In the genomic region with DNA sequence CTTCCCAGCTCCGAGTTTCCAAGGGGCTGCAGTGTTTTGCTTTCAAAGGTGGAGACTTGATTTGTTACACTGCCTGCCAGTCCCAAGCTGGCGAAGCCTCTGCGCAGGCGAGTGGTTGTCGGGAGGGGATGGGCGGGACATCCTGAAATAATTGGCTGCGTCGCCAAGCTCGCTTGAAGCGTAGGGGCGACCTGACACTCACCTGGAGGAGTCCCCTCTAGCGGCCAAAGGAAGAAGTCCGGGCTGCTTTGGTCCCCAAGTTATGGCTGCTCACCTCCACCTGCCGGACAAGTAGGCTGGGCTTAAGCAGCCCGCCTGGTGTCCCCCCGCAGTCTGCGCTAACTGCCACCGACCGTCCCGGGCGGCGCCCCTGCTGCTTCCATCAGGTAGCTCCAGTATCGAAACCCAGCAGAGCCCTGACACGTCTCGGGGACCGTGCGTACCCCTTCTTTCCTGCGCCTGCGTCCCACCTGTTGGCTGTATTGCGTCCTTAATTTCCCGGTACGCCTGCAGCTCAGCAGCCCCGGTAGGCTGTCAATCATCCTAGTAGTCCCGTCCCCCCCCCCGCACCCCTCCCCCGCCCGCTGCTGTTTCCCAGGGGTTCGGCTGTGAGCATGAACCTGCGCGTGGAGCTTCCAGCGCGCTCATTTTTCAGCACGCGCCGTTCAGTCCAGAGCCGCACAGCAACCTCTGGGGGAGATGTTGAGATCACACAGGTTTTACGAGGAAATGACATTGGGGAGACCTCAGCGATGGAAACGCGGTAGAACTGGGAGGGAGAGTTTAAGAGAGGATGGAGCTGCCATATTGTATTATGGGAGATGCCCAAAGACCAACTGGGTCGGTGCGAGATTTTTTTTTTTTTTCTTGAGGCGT, we compare ENCODE assay signal across 8 mouse cellular contexts. TPM values are rescaled to one million over a fixed set of nuclear protein-coding genes. Genes with fewer than 3 reads are reported as not detected.
DNase-seq lines count a peak whose midpoint lies in the region; ATAC-seq and TF ChIP-seq lines count a peak whose summit lies in the region.

A gene (plus strand): TSS at position 270 of the 876 bp plus-strand sequence.
A gene (minus strand): TSS at position 518 of the 876 bp plus-strand sequence.

- H3K9ac ChIP-seq in MEL (ENCODE audit: control insufficient read depth, low read depth, low read length, poor library complexity, severe bottlenecking), result peak within 1 kb of the TSS; percentile 66
- H3K9ac ChIP-seq in forebrain, postnatal 0 days, result peak within 1 kb of the TSS; percentile 47
- H3K9ac ChIP-seq in lung, embryonic 15.5 days, result peak within 1 kb of the TSS; percentile 52

- H3K36me3 ChIP-seq in MEL (ENCODE audit: control insufficient read depth in 1 of 2, insufficient read depth in 2 of 2, low read length in 2 of 2), result peaks cover 0 to 11% of the 10 kb centered on the region in 2 experiments; a peak in 2 of 4 replicates
- 0 out of 2 replicates have a peak, but pooled peaks cover 10% of the 10 kb centered on the region for H3K36me3 ChIP-seq in forebrain, postnatal 0 days (ENCODE audit: insufficient read depth)
- no peaks in the 10 kb centered on the region for H3K36me3 ChIP-seq in lung, embryonic 15.5 days

- peak; percentile 97 for DNase-seq in MEL (ENCODE audit: low read depth, low spot score)
- peak; percentile 96 to 98 for DNase-seq in cerebellum, adult 2 months
- DNase-seq in forebrain, postnatal 0 days, result peak; percentile 95
- DNase-seq in heart, postnatal 4 days, result peak; percentile 90
- DNase-seq in layer of hippocampus, adult 8-10 months (ENCODE audit: low spot score in 2 of 2), result peak; percentile 86 to 87
- DNase-seq in ovary, postnatal 10 days (ENCODE audit: low spot score), result peak; percentile 51
- peak; percentile 83 to 84 for DNase-seq in thymus, postnatal 10 days (ENCODE audit: low spot score in 2 of 2)

- H3K27ac ChIP-seq in MEL (ENCODE audit: control insufficient read depth, low read depth, low read length), result peak within 1 kb of the TSS; percentile 22
- H3K27ac ChIP-seq in cerebellum, adult 2 months (ENCODE audit: insufficient read depth, low read length), result peak within 1 kb of the TSS; percentile 49
- H3K27ac ChIP-seq in forebrain, postnatal 0 days (ENCODE audit: low read depth, low read length), result peak within 1 kb of the TSS; percentile 62
- peak within 1 kb of the TSS; percentile 84 for H3K27ac ChIP-seq in lung, embryonic 15.5 days

- H3K79me2 ChIP-seq in MEL (ENCODE audit: control insufficient read depth, insufficient read depth, low read length, poor library complexity), result no peaks in the 10 kb centered on the region; the same call in 1 of the 2 replicates

- H3K4me1 ChIP-seq in MEL (ENCODE audit: control insufficient read depth in 1 of 2, insufficient read depth in 2 of 2, low read length in 2 of 2), result peaks cover 8 to 29% of the 10 kb centered on the region in 2 experiments
- H3K4me1 ChIP-seq in cerebellum, adult 2 months (ENCODE audit: control insufficient read depth, insufficient read depth, low read length), result peaks cover 11% of the 10 kb centered on the region
- no peaks in the 10 kb centered on the region for H3K4me1 ChIP-seq in forebrain, postnatal 0 days (ENCODE audit: insufficient read depth)
- peaks cover 21% of the 10 kb centered on the region for H3K4me1 ChIP-seq in lung, embryonic 15.5 days

- H3K9me3 ChIP-seq in MEL (replicated peaks; ENCODE audit: insufficient read depth, low read length), result no peaks in the 10 kb centered on the region
- no peaks in the 10 kb centered on the region for H3K9me3 ChIP-seq in forebrain, postnatal 0 days (ENCODE audit: low read length)
- H3K9me3 ChIP-seq in lung, embryonic 15.5 days, result no peaks in the 10 kb centered on the region

- no peak for TF ChIP-seq POLR2A in MEL (IDR thresholded peaks at IDR 0.05; ENCODE audit: control insufficient read depth in 1 of 2, insufficient read depth in 1 of 2, low read depth in 1 of 2, low read length in 2 of 2, poor library complexity in 1 of 2)
- no peak for TF ChIP-seq POLR2A in cerebellum, adult 2 months (IDR thresholded peaks at IDR 0.05; ENCODE audit: borderline replicate concordance, insufficient read depth, low read length)

- H3K27me3 ChIP-seq in MEL (ENCODE audit: control insufficient read depth in 1 of 2, insufficient read depth in 2 of 2, low read length in 2 of 2), result no peaks in the 10 kb centered on the region
- H3K27me3 ChIP-seq in cerebellum, adult 2 months (ENCODE audit: control insufficient read depth, insufficient read depth, low read length), result no peaks in the 10 kb centered on the region
- H3K27me3 ChIP-seq in forebrain, postnatal 0 days (ENCODE audit: insufficient read depth, low read length), result no peaks in the 10 kb centered on the region
- no peaks in the 10 kb centered on the region for H3K27me3 ChIP-seq in lung, embryonic 15.5 days

- no peak for TF ChIP-seq EP300 in MEL (IDR thresholded peaks at IDR 0.05; ENCODE audit: low read depth in 1 of 2, low read length in 2 of 2)

- H3K4me2 ChIP-seq in forebrain, postnatal 0 days (ENCODE audit: low read depth), result peak within 1 kb of the TSS; percentile 81
- H3K4me2 ChIP-seq in lung, embryonic 15.5 days, result peak within 1 kb of the TSS; percentile 88

- peak; percentile 54 to 61 (median 57) for TF ChIP-seq CTCF in MEL (IDR thresholded peaks at IDR 0.05 in 2 of 3, conservative IDR thresholded peaks at IDR 0.05 in 1 of 3; ENCODE audit: control insufficient read depth in 1 of 3, insufficient read depth in 1 of 3, low read depth in 2 of 3, low read length in 3 of 3, poor library complexity in 1 of 3, severe bottlenecking in 1 of 3)
- peak; percentile 80 for TF ChIP-seq CTCF in cerebellum, adult 2 months (IDR thresholded peaks at IDR 0.05; ENCODE audit: borderline replicate concordance, insufficient read depth, low read depth, low read length)
- peak; percentile 63 for TF ChIP-seq CTCF in forebrain, postnatal 0 days (IDR thresholded peaks at IDR 0.05; ENCODE audit: low read depth)

- WGBS in cerebellum, adult 2 months, result under 1% methylated on average over 52 of the region's 53 CpGs
- 2% methylated on average over 53 of the region's 53 CpGs for WGBS in forebrain, postnatal 0 days
- under 1% methylated on average over 47 of the region's 53 CpGs for WGBS in lung, embryonic 15.5 days

- H3K4me3 ChIP-seq in MEL (ENCODE audit: control insufficient read depth in 1 of 2, insufficient read depth in 1 of 2, low read depth in 2 of 2, low read length in 2 of 2), result peak within 1 kb of the TSS; percentile 58 to 96
- peak within 1 kb of the TSS; percentile 85 for H3K4me3 ChIP-seq in cerebellum, adult 2 months (replicated peaks; ENCODE audit: insufficient read depth, low read depth, low read length)
- peak within 1 kb of the TSS; percentile 57 for H3K4me3 ChIP-seq in forebrain, postnatal 0 days (ENCODE audit: low read depth, low read length)
- H3K4me3 ChIP-seq in lung, embryonic 15.5 days, result peak within 1 kb of the TSS; percentile 66

- no peak for TF ChIP-seq RAD21 in MEL (IDR thresholded peaks at IDR 0.05; ENCODE audit: low read depth, low read length)

- peak; percentile 98 for ATAC-seq in forebrain, postnatal 0 days
- ATAC-seq in lung, embryonic 15.5 days (ENCODE audit: borderline replicate concordance, extremely low read depth, low FRiP score, low TSS enrichment), result peak; percentile 95

TF ChIP-seq in MEL, 35 proteins besides CTCF, POLR2A, EP300 and RAD21 (continues in another document):
- TF ChIP-seq CHD2 (IDR thresholded peaks at IDR 0.05; ENCODE audit: low read length), result peak; percentile 69
- TF ChIP-seq TAL1 (IDR thresholded peaks at IDR 0.05; ENCODE audit: low read length), result no peak
- 0 out of 2 replicates have a peak, but pooled peaks have one; percentile 9 for TF ChIP-seq CHD1 (IDR thresholded peaks at IDR 0.05; ENCODE audit: low read depth, low read length)
- no peak for TF ChIP-seq MAZ (IDR thresholded peaks at IDR 0.05; ENCODE audit: low read depth, low read length)
- TF ChIP-seq TCF12 (IDR thresholded peaks at IDR 0.05; ENCODE audit: low read depth, low read length), result 0 out of 2 replicates have a peak, but pooled peaks have one; percentile 32
- TF ChIP-seq ELF1 (IDR thresholded peaks at IDR 0.05; ENCODE audit: low read depth, low read length), result peak; percentile 44
- peak; percentile 51; the same call in 1 of the 2 replicates for TF ChIP-seq SIN3A (IDR thresholded peaks at IDR 0.05; ENCODE audit: low read length)
- TF ChIP-seq NRF1 (IDR thresholded peaks at IDR 0.05; ENCODE audit: insufficient read depth, low read depth, low read length, poor library complexity, severe bottlenecking), result peak; percentile 66
- TF ChIP-seq HCFC1 (IDR thresholded peaks at IDR 0.05; ENCODE audit: low read depth, low read length), result peak; percentile 81
- TF ChIP-seq POLR2AphosphoS2 (IDR thresholded peaks at IDR 0.05; ENCODE audit: low read length), result no peak
- no peak for TF ChIP-seq ZMIZ1 (IDR thresholded peaks at IDR 0.05; ENCODE audit: low read depth, low read length)
- no peak for TF ChIP-seq MEF2A (IDR thresholded peaks at IDR 0.05; ENCODE audit: extremely low read depth, insufficient replicate concordance, low read depth, low read length, poor library complexity, severe bottlenecking)
- no peak for TF ChIP-seq MXI1 (IDR thresholded peaks at IDR 0.05; ENCODE audit: low read depth, low read length)
- TF ChIP-seq UBTF (IDR thresholded peaks at IDR 0.05; ENCODE audit: borderline replicate concordance, insufficient read depth, low read depth, low read length), result no peak

RNA-seq across cellular contexts. Expression of the first gene that starts in this region (rescaled TPM):
- not detected in 2 replicates for total RNA-seq in MEL (2012; rRNA removed)
- under 1 TPM in 1 of 2 experiments, not detected in 1; 0.21 TPM for polyA plus RNA-seq in MEL (2012; ENCODE audit: insufficient read depth in 1 of 2, insufficient read length in 2 of 2, low read depth in 1 of 2, low replicate concordance in 2 of 2, missing spikeins in 1 of 2)
- 0.72 and 0.76 TPM in 2 replicates for polyA plus RNA-seq in cerebellum, adult 2 months (2012; rRNA removed)
- total RNA-seq in forebrain, postnatal 0 days (2014; rRNA removed), result 0.24 and 0.62 TPM in 2 replicates
- polyA plus RNA-seq in forebrain, postnatal 0 days (2015; fragmentation: Nextera tagmentation; extraction: Ambion mirVana), result 0.64 and 1.0 TPM in 2 replicates
- total RNA-seq in heart, postnatal 4 days (2021), result not detected
- 1 to 10 TPM in 3 of 4 experiments, under 1 TPM in 1; 0.89 to 2.2 (median 1.5) TPM for total RNA-seq in layer of hippocampus, adult 8-10 months (2022)
- 0.37 and 0.64 TPM in 2 replicates for polyA plus RNA-seq in lung, embryonic 15.5 days (2015; fragmentation: Nextera tagmentation; extraction: Ambion mirVana)

RNA-seq across cellular contexts. Expression of the second gene that starts in this region (rescaled TPM):
- 3.5 TPM in 2 replicates for total RNA-seq in MEL (2012; rRNA removed)
- polyA plus RNA-seq in MEL (2012; ENCODE audit: insufficient read depth in 1 of 2, insufficient read length in 2 of 2, low read depth in 1 of 2, low replicate concordance in 2 of 2, missing spikeins in 1 of 2), result 10 to 100 TPM in 1 of 2 experiments, not detected in 1; 10.4 TPM
- polyA plus RNA-seq in cerebellum, adult 2 months (2012; rRNA removed), result 57.5 and 60.9 TPM in 2 replicates
- total RNA-seq in forebrain, postnatal 0 days (2014; rRNA removed), result 40.7 and 62.1 TPM in 2 replicates
- 3.3 and 6.0 TPM in 2 replicates for polyA plus RNA-seq in forebrain, postnatal 0 days (2015; fragmentation: Nextera tagmentation; extraction: Ambion mirVana)
- total RNA-seq in heart, postnatal 4 days (2021), result 10 to 100 TPM; 19.3 to 19.6 TPM
- 10 to 100 TPM; 83.3 to 97.8 (median 90.0) TPM for total RNA-seq in layer of hippocampus, adult 8-10 months (2022)
- polyA plus RNA-seq in lung, embryonic 15.5 days (2015; fragmentation: Nextera tagmentation; extraction: Ambion mirVana), result 5.2 and 5.7 TPM in 2 replicates

Comparison
In these comparisons a context has a peak if more than half of its experiments do, and no peak if none do; other contexts are left out.
1. Peak in every context shown above with its lines: DNase-seq, ATAC-seq, H3K4me3 ChIP-seq and H3K27ac ChIP-seq.
2. H3K27ac ChIP-seq: peak in every context shown above with its lines; median percentile 84 in lung, embryonic 15.5 days; 62 in forebrain, postnatal 0 days; 49 in cerebellum, adult 2 months; 22 in MEL.